Mouse (Mus musculus) embryonic facial prominence, embryonic 12.5 days (tissue): ENCODE measurements around the gene Cd5. TPM values are rescaled to one million over a fixed set of nuclear protein-coding genes. Genes with fewer than 3 reads are reported as not detected.

Source experiments
- ATAC-seq: fragments of 200-750 bp; cut with Nextera tagmentation; 2 replicates; pipeline ENCODE4 v1.8.0; 2017; ENCODE audit not compliant: insufficient number of reproducible peaks, insufficient read depth, low FRiP score, low TSS enrichment
- H3K27ac ChIP-seq: fragments of 300-500 bp; sonication (generic); 2 replicates; pipeline ENCODE4 v1.5.1; 2016; ENCODE audit warnings: mild to moderate bottlenecking
- H3K27me3 ChIP-seq: fragments of 300-500 bp; sonication (generic); 2 replicates; pipeline ENCODE4 v1.6.1; 2016; ENCODE audit warnings: mild to moderate bottlenecking, moderate library complexity
- H3K36me3 ChIP-seq: fragments of 300-500 bp; sonication (generic); 2 replicates; pipeline ENCODE4 v1.6.1; 2016; ENCODE audit warnings: mild to moderate bottlenecking
- H3K4me1 ChIP-seq: fragments of 300-500 bp; sonication (generic); 2 replicates; pipeline ENCODE4 v1.6.1; 2016
- H3K4me2 ChIP-seq: fragments of 300-500 bp; sonication (generic); replicated peaks from 2 replicates; pipeline ENCODE4 v1.6.1; 2016; ENCODE audit warnings: mild to moderate bottlenecking, moderate library complexity
- H3K4me3 ChIP-seq: fragments of 300-500 bp; sonication (generic); 2 replicates; pipeline ENCODE4 v1.5.1; 2016; ENCODE audit warnings: mild to moderate bottlenecking
- H3K9ac ChIP-seq: fragments of 300-500 bp; sonication (generic); 2 replicates; pipeline ENCODE4 v1.6.1; 2016; ENCODE audit warnings: mild to moderate bottlenecking, moderate library complexity
- H3K9me3 ChIP-seq: fragments of 300-500 bp; sonication (generic); 2 replicates; pipeline ENCODE4 v1.6.1; 2016; ENCODE audit warnings: mild to moderate bottlenecking, moderate library complexity
- WGBS: fragments of 180-500 bp; shearing (Covaris S2); methylation state at CpG from one replicate; pipeline ENCODE4 v1.1.7; 2016; 5-methylcytosine and 5-hydroxymethylcytosine counted together
- polyA plus RNA-seq: library from polyadenylated mRNA; unstranded; fragments of >200 nt; fragmentation: Nextera tagmentation; extraction: Ambion mirVana; gene quantifications from 2 replicates; pipeline ENCODE4 v1.2.1, GENCODE M21; 2016

The Cd5 gene
- polyA plus RNA-seq, 1 experiment from 2014 or later = 0.27 TPM

- Histone ChIP-seq H3K9ac (no peak within 1 kb of the TSS), H3K4me2 (no peak within 1 kb of the TSS), H3K4me3 (no peak within 1 kb of the TSS), H3K27me3 (no peaks in the 10 kb centered on the region), H3K4me1 (peaks cover 5% of the 10 kb centered on the region; the same call in 1 of the 2 replicates), H3K9me3 (no peaks in the 10 kb centered on the region), H3K27ac (no peak within 1 kb of the TSS), H3K36me3 (no peaks in the 10 kb centered on the region)
- ATAC-seq = no peak
- 41% methylated on average over 6 of the region's 6 CpGs for WGBS
These were observed 60.7 kb downstream of the Cd5 start, which contains the start of gene Pga5 for GRCm38 (mm10) chr19:10677915-10678771. Gene Pga5 (minus strand): TSS chr19:10678071.

DNA sequence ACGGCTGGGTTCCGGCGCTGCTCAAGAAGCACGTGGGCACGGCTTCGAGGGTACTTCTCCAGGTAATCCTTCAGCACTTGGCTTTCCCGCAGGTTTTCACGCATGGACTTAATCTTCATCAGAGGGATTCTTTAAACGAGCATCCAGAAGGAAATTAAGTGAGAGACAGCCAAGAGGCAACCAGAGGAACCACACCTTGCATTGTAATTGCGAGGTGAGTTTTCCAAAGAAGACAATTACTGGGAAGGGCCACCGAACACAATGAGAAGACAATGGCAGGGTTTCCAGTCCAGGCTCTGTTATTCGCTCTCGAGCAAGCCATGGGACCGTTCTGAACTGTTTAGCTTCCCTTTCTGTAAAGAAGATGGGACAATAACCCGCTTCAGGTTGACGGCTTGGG is 62.1 kb downstream of the Cd5 start:
- Histone ChIP-seq H3K27me3 (no peaks in the 10 kb centered on the region), H3K9ac (no peak overlapping the region), H3K27ac (no peak overlapping the region), H3K9me3 (no peaks in the 10 kb centered on the region), H3K36me3 (no peaks in the 10 kb centered on the region), H3K4me3 (no peak overlapping the region), H3K4me1 (peaks cover 5% of the 10 kb centered on the region; the same call in 1 of the 2 replicates), H3K4me2 (no peak overlapping the region)
- ATAC-seq = no peak
- 75% methylated on average over 16 of the region's 16 CpGs for WGBS

- WGBS = 62% methylated on average over 1 of the region's 1 CpGs
- H3K27me3 ChIP-seq = no peaks in the 10 kb centered on the region
- H3K4me1 ChIP-seq = no peaks in the 10 kb centered on the region
- H3K27ac ChIP-seq = no peak overlapping the region
- H3K9ac ChIP-seq = no peak overlapping the region
- no peaks in the 10 kb centered on the region for H3K9me3 ChIP-seq
- ATAC-seq = no peak
- H3K4me3 ChIP-seq = no peak overlapping the region
- no peak overlapping the region for H3K4me2 ChIP-seq
- H3K36me3 ChIP-seq = no peaks in the 10 kb centered on the region
These were observed 65.5 kb downstream of the Cd5 start for GRCm38 (mm10) chr19:10673275-10673674.

- ATAC-seq = no peak
- H3K27ac ChIP-seq = no peak overlapping the region
- H3K9me3 ChIP-seq = no peaks in the 10 kb centered on the region
These were observed 66.9 kb downstream of the Cd5 start for GRCm38 (mm10) chr19:10671854-10672417.

GRCm38 (mm10) chr19:10671319-10671718 is 67.5 kb downstream of the Cd5 start:
- H3K27ac ChIP-seq = no peak overlapping the region
- no peak overlapping the region for H3K9ac ChIP-seq
- H3K4me3 ChIP-seq = no peak overlapping the region
- H3K4me2 ChIP-seq = no peak overlapping the region
- WGBS = 86% methylated on average over 4 of the region's 4 CpGs
- no peaks in the 10 kb centered on the region for H3K36me3 ChIP-seq
- no peaks in the 10 kb centered on the region for H3K4me1 ChIP-seq
- no peaks in the 10 kb centered on the region for H3K9me3 ChIP-seq
- no peak for ATAC-seq
- no peaks in the 10 kb centered on the region for H3K27me3 ChIP-seq

More at GRCm38 (mm10) chr19:10671854-10672417, 66.9 kb downstream of the Cd5 start:
- WGBS = 70% methylated on average over 9 of the region's 9 CpGs
- no peak overlapping the region for H3K4me3 ChIP-seq
- no peak overlapping the region for H3K4me2 ChIP-seq
- H3K27me3 ChIP-seq = no peaks in the 10 kb centered on the region
- H3K36me3 ChIP-seq = no peaks in the 10 kb centered on the region
- H3K9ac ChIP-seq = no peak overlapping the region
- H3K4me1 ChIP-seq = no peaks in the 10 kb centered on the region

Other genes starting within 250 kb of the Cd5 start
- gene Cpsf7, start 213.7 kb downstream of the Cd5 start, polyA plus RNA-seq = 49.8 and 52.0 TPM in 2 replicates
- gene Sdhaf2, start 212.9 kb downstream of the Cd5 start, polyA plus RNA-seq = 57.0 and 58.8 TPM in 2 replicates
- 61.7 and 62.5 TPM in 2 replicates for gene Tmem216, start 182.8 kb downstream of the Cd5 start, polyA plus RNA-seq
- 15.1 and 16.5 TPM in 2 replicates for gene Cyb561a3, start 161.8 kb downstream of the Cd5 start, polyA plus RNA-seq
- gene Tmem138, start 161.6 kb downstream of the Cd5 start, polyA plus RNA-seq = 38.7 and 40.3 TPM in 2 replicates
- 433 and 434 TPM in 2 replicates for gene Ddb1, start 133.7 kb downstream of the Cd5 start, polyA plus RNA-seq
- 19.3 and 19.6 TPM in 2 replicates for gene Tkfc, start 133.3 kb downstream of the Cd5 start, polyA plus RNA-seq
- gene Vwce, start 104.8 kb downstream of the Cd5 start, polyA plus RNA-seq = 2.1 and 2.6 TPM in 2 replicates
- gene Pga5, start 60.9 kb downstream of the Cd5 start, polyA plus RNA-seq = not detected in 2 replicates
- 34.9 and 35.0 TPM in 2 replicates for gene Vps37c, start 50.3 kb downstream of the Cd5 start, polyA plus RNA-seq
- 0.09 TPM in 1 of 2 replicates, not detected in the other for gene Cd6, start 91.1 kb upstream of the Cd5 start, polyA plus RNA-seq
- 0.27 and 0.32 TPM in 2 replicates for gene Slc15a3, start 100.7 kb upstream of the Cd5 start, polyA plus RNA-seq
- gene Tmem132a, start 130.9 kb upstream of the Cd5 start, polyA plus RNA-seq = 130 and 135 TPM in 2 replicates
- gene Tmem109, start 143.0 kb upstream of the Cd5 start, polyA plus RNA-seq = 73.2 and 75.8 TPM in 2 replicates
- gene Prpf19, start 156.2 kb upstream of the Cd5 start, polyA plus RNA-seq = 41.5 and 42.1 TPM in 2 replicates
- gene Zp1, start 181.6 kb upstream of the Cd5 start, polyA plus RNA-seq = 0.10 TPM in 1 of 2 replicates, not detected in the other
- gene Ptgdr2, start 198.2 kb upstream of the Cd5 start, polyA plus RNA-seq = 0.14 and 0.18 TPM in 2 replicates
- 32.3 and 32.8 TPM in 2 replicates for gene Ccdc86, start 210.3 kb upstream of the Cd5 start, polyA plus RNA-seq
- gene Ms4a10, start 235.7 kb upstream of the Cd5 start, polyA plus RNA-seq = not detected in 2 replicates